Mouse (Mus musculus) stomach, embryonic 14.5 days (tissue): ENCODE measurements around the gene Ppp2r5b. TPM values are rescaled to one million over a fixed set of nuclear protein-coding genes. Genes with fewer than 3 reads are reported as not detected.

Experiments used
- ATAC-seq: fragments of 200-750 bp; cut with Nextera tagmentation; 2 replicates; pipeline ENCODE4 v1.8.0; 2017; ENCODE audit warnings: low read depth, moderate TSS enrichment; ENCODE audit not compliant: insufficient number of reproducible peaks, insufficient read depth, low FRiP score
- H3K27ac ChIP-seq: fragments of 300-500 bp; sonication (generic); 2 replicates; pipeline ENCODE4 v1.5.1; 2014; ENCODE audit warnings: mild to moderate bottlenecking, low read length, moderate library complexity, mixed read lengths
- H3K27me3 ChIP-seq: fragments of 300-500 bp; sonication (generic); 2 replicates; pipeline ENCODE4 v1.6.1; 2014; ENCODE audit warnings: low read length, control low read depth, mixed read lengths; ENCODE audit not compliant: control insufficient read depth, insufficient read depth
- H3K36me3 ChIP-seq: fragments of 300-500 bp; sonication (generic); 2 replicates; pipeline ENCODE4 v1.6.1; 2014; ENCODE audit warnings: mild to moderate bottlenecking, control low read depth, low read length, moderate library complexity, mixed read lengths; ENCODE audit not compliant: control insufficient read depth, insufficient read depth
- H3K4me1 ChIP-seq: fragments of 300-500 bp; sonication (generic); 2 replicates; pipeline ENCODE4 v1.6.1; 2014; ENCODE audit warnings: low read length, control low read depth, mixed read lengths; ENCODE audit not compliant: control insufficient read depth, insufficient read depth
- H3K4me2 ChIP-seq: fragments of 300-500 bp; sonication (generic); replicated peaks from 2 replicates; pipeline ENCODE4 v1.6.1; 2014; ENCODE audit warnings: low read depth, low read length, control low read depth
- H3K4me3 ChIP-seq: fragments of 300-500 bp; sonication (generic); 2 replicates; pipeline ENCODE4 v1.5.1; 2014; ENCODE audit warnings: low read depth, low read length, control low read depth
- H3K9ac ChIP-seq: fragments of 300-500 bp; sonication (generic); replicated peaks from 2 replicates; pipeline ENCODE4 v1.6.1; 2014; ENCODE audit warnings: low read depth, mild to moderate bottlenecking, control low read depth, low read length, moderate library complexity, mixed read lengths
- H3K9me3 ChIP-seq: fragments of 300-500 bp; sonication (generic); 2 replicates; pipeline ENCODE4 v1.6.1; 2016; ENCODE audit warnings: low read depth, low read length, control low read depth; ENCODE audit not compliant: control insufficient read depth
- WGBS: fragments of 180-500 bp; shearing (Covaris S2); extraction: QIAGEN DNeasy Blood & Tissue Kit; methylation state at CpG from one replicate; pipeline ENCODE4 v1.1.7; 2014; 5-methylcytosine and 5-hydroxymethylcytosine counted together
- polyA plus RNA-seq: library from polyadenylated mRNA; unstranded; fragments of >200 nt; fragmentation: Nextera tagmentation; extraction: Ambion mirVana; gene quantifications from 2 replicates; pipeline ENCODE4 v1.2.1, GENCODE M21; 2014

Ppp2r5b gene
- polyA plus RNA-seq, 1 experiment from 2014 or later, result 22.1 TPM

GRCm38 (mm10) chr19:6236842-6237241 is 1.2 kb upstream of the Ppp2r5b start:
- Histone ChIP-seq H3K9me3 (no peaks in the 10 kb centered on the region), H3K4me1 (peaks cover 13% of the 10 kb centered on the region), H3K4me2 (no peak overlapping the region), H3K27ac (no peak overlapping the region), H3K27me3 (no peaks in the 10 kb centered on the region), H3K4me3 (no peak overlapping the region), H3K9ac (no peak overlapping the region), H3K36me3 (peaks cover 4% of the 10 kb centered on the region)
- no peak for ATAC-seq
- WGBS, result 72% methylated on average over 7 of the region's 7 CpGs

GRCm38 (mm10) chr19:6236053-6236441 is 375 bp upstream of the Ppp2r5b start:
- Histone ChIP-seq H3K4me1 (peaks cover 13% of the 10 kb centered on the region), H3K27ac (peak overlapping the region; percentile 95), H3K36me3 (peaks cover 11% of the 10 kb centered on the region), H3K27me3 (no peaks in the 10 kb centered on the region), H3K4me3 (peak overlapping the region; percentile 73), H3K9me3 (no peaks in the 10 kb centered on the region), H3K9ac (peak overlapping the region; percentile 68), H3K4me2 (peak overlapping the region; percentile 83)
- WGBS, result under 1% methylated on average over 9 of the region's 9 CpGs
- ATAC-seq, result peak; percentile 87

DNA sequence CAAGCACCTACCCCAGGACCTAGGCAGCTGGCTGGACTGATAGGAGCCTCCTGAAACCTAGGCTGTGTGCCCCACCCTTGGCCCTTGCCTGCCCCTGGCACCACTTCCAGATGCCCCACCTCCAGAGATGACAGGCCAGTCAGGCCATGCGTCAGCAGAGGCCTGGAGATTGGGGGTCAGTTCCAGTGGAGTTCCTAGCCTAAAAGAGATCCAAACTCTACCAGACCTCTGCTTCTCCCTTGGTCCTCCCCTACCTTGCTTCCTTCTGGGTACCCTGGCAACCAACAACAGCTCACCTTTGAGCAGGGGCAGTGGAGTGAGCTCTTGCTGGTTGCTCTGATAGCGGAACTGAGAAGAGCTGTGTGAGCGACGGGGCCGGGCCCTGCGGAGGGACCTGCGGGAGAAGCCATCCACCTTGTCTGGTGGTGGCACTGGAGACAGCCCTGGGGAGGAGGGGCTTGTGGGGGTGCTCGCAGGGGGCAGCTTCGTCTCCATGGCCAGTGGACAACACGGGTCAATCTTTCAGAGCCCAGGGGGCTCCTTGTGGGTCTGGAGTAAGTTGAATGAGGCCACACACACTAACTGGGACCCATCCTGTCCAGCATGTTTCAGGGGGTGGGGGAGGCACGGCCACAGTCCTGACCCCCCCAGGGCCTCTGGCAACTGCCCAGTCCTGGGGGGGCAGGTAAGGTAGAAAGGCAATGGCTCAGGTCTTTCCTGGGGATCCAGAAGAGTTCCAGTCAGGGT is 1.2 kb downstream of the Ppp2r5b start:
- ATAC-seq, result no peak
- H3K4me2 ChIP-seq, result peak overlapping the region; percentile 83
- H3K4me1 ChIP-seq, result peaks cover 9% of the 10 kb centered on the region
- peaks cover 16% of the 10 kb centered on the region for H3K36me3 ChIP-seq
- no peaks in the 10 kb centered on the region for H3K9me3 ChIP-seq
- peak overlapping the region; percentile 73 for H3K4me3 ChIP-seq
- H3K27me3 ChIP-seq, result no peaks in the 10 kb centered on the region
- peak overlapping the region; percentile 68; the same call in 1 of the 2 replicates for H3K9ac ChIP-seq
- 75% methylated on average over 11 of the region's 11 CpGs for WGBS
- H3K27ac ChIP-seq, result no peak overlapping the region

- Histone ChIP-seq H3K27ac (no peak overlapping the region), H3K27me3 (no peaks in the 10 kb centered on the region), H3K9ac (no peak overlapping the region), H3K36me3 (peaks cover 16% of the 10 kb centered on the region), H3K4me1 (peaks cover 9% of the 10 kb centered on the region), H3K9me3 (no peaks in the 10 kb centered on the region), H3K4me3 (no peak overlapping the region), H3K4me2 (no peak overlapping the region)
- ATAC-seq, result no peak
- 84% methylated on average over 16 of the region's 16 CpGs for WGBS
Measured at GRCm38 (mm10) chr19:6233647-6234046, 2.0 kb downstream of the Ppp2r5b start.

- ATAC-seq, result no peak
- H3K4me1 ChIP-seq, result peaks cover 9% of the 10 kb centered on the region
- H3K9ac ChIP-seq, result no peak overlapping the region
- H3K27ac ChIP-seq, result no peak overlapping the region
- WGBS, result 95% methylated on average over 2 of the region's 2 CpGs
- peaks cover 26% of the 10 kb centered on the region for H3K36me3 ChIP-seq
- no peaks in the 10 kb centered on the region for H3K27me3 ChIP-seq
- no peak overlapping the region for H3K4me3 ChIP-seq
- H3K9me3 ChIP-seq, result no peaks in the 10 kb centered on the region
- H3K4me2 ChIP-seq, result no peak overlapping the region
Measured at GRCm38 (mm10) chr19:6231036-6231435, 4.6 kb downstream of the Ppp2r5b start.

GRCm38 (mm10) chr19:6230411-6230810 is 5.3 kb downstream of the Ppp2r5b start:
- H3K27ac ChIP-seq, result no peak overlapping the region
- peaks cover 26% of the 10 kb centered on the region for H3K36me3 ChIP-seq
- WGBS, result 91% methylated on average over 4 of the region's 4 CpGs
- H3K27me3 ChIP-seq, result no peaks in the 10 kb centered on the region
- H3K9me3 ChIP-seq, result no peaks in the 10 kb centered on the region
- no peak for ATAC-seq
- H3K9ac ChIP-seq, result no peak overlapping the region
- no peak overlapping the region for H3K4me3 ChIP-seq
- peaks cover 9% of the 10 kb centered on the region for H3K4me1 ChIP-seq
- H3K4me2 ChIP-seq, result no peak overlapping the region

DNA sequence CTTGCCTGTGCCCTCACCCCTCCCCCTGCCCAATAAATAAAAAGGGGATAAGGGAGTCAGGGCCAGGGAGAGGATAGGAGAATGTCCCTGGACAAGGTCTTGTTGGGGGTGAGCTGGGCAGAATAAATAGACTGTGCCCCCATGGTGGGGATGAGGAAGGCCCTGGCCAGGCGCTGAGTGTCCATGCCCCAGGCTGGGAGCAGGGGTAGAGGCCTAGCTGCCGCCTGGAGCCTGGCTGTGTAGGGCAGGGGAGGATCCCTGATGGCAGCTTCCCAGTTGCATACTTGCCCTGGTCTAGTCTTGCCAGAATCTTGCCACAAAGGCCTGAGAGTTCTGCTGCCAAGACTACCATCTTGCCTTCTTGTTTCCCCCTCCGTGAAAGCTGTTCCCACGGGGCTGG is 7.8 kb downstream of the Ppp2r5b start:
- Histone ChIP-seq H3K36me3 (peaks cover 26% of the 10 kb centered on the region), H3K27me3 (no peaks in the 10 kb centered on the region), H3K9me3 (no peaks in the 10 kb centered on the region), H3K4me3 (no peak overlapping the region), H3K4me1 (no peaks in the 10 kb centered on the region), H3K9ac (no peak overlapping the region), H3K4me2 (no peak overlapping the region), H3K27ac (no peak overlapping the region)
- 74% methylated on average over 4 of the region's 4 CpGs for WGBS
- no peak for ATAC-seq

- Histone ChIP-seq H3K27ac (no peak overlapping the region), H3K9ac (no peak overlapping the region), H3K4me1 (no peaks in the 10 kb centered on the region), H3K27me3 (no peaks in the 10 kb centered on the region), H3K4me3 (no peak overlapping the region), H3K4me2 (no peak overlapping the region), H3K9me3 (no peaks in the 10 kb centered on the region), H3K36me3 (peaks cover 21% of the 10 kb centered on the region)
- ATAC-seq, result no peak
- WGBS, result 89% methylated on average over 14 of the region's 14 CpGs
Measured at GRCm38 (mm10) chr19:6226763-6227162, 8.9 kb downstream of the Ppp2r5b start.

DNA sequence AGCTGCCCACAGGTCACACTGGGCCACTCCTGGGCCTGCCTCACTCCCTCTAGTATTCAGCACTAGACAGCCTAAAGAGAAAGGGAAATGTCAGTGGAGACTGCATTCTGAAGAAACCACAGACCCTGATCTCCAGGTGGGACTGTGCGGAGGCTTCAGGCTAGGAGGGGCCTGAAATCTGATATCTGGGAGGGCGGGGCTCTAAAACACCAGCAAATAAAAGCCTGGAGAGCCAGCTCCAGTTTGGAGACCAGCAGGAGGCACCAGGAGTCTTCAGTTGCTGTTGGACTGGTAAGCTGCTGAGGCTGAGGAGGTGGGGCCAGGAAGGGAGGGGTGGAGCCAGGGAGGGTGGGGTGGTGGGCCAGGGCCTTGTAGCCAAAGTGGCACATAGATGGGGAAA is 9.5 kb downstream of the Ppp2r5b start, which contains the start of gene Gpha2:
Gpha2 (plus strand) TSS at position 246 of the 400 bp plus-strand sequence.
- no peak within 1 kb of the TSS for H3K27ac ChIP-seq
- no peaks in the 10 kb centered on the region for H3K27me3 ChIP-seq
- no peaks in the 10 kb centered on the region for H3K9me3 ChIP-seq
- peaks cover 16% of the 10 kb centered on the region; the same call in 1 of the 2 replicates for H3K36me3 ChIP-seq
- 9% methylated on average over 2 of the region's 2 CpGs for WGBS
- ATAC-seq, result 0 out of 2 replicates have a peak, but pooled peaks have one; percentile 36
- no peak within 1 kb of the TSS for H3K9ac ChIP-seq
- H3K4me3 ChIP-seq, result no peak within 1 kb of the TSS
- no peak within 1 kb of the TSS for H3K4me2 ChIP-seq
- H3K4me1 ChIP-seq, result no peaks in the 10 kb centered on the region
